Mouse (Mus musculus) heart, postnatal 10 days (tissue): ENCODE measurements around the gene Spata21. TPM values are rescaled to one million over a fixed set of nuclear protein-coding genes. Genes with fewer than 3 reads are reported as not detected.

Experiments
- DNase-seq, 2 experiments: peaks; one replicate each; pipeline ENCODE4 v3.0.0; 2021
- intact Hi-C: fragments of 180-260 bp; cut with DNase I; formaldehyde crosslinking; loops from one replicate; pipeline ENCODE4 v1.15.1; 2025
- total RNA-seq, 2 experiments: library from RNA; stranded (reverse); gene quantifications; 2 replicates each; pipeline ENCODE4 v1.2.3; 2021

Gene Spata21
- total RNA-seq, 2 experiments from 2014 or later, result not detected

DNA sequence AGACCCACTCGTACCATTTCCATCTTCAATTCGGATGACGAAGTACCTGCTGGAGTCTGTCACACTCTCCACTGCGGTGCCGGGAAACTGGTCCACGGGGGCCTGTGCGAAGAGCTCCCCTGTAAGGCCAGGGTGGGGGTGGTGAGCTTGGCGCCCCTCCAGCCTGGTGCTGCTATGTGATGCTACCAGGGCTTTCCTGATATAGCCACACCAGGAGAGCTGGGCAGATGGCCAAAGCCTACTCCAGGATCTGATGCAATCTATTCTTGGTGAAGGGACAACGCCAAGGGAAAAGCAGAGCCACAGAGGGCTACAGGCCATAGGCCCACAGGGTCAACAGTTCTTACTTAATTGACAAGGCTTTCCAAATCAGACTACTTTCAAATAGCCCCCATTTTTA is 14.5 kb upstream of the Spata21 start:
- intact Hi-C loops, result no loop called here

DNA sequence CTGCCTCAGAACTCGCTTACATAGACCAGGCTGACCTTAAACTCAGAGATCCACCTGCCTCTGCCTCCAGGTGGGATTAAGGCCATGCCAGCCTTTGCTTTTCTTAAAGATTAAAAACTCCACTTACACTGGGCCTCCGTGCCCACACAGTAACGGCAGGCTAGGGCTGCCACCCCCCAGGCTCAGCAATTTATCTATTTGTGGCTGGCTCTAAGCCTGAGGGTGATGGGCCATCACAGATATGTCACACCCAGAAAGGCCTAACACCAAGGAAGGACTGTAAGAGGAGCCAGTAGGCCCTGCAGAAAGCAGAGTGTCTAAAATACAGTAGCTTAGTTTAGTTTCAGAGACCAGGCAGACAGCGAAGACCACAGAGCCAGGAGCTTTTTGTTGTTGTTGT is 14.0 kb upstream of the Spata21 start:
- DNase-seq, result no peak
- intact Hi-C loops, result no loop called here

More for the DNA sequence above, 14.5 kb upstream of the Spata21 start:
- DNase-seq, result peak; percentile 57 to 77

DNA sequence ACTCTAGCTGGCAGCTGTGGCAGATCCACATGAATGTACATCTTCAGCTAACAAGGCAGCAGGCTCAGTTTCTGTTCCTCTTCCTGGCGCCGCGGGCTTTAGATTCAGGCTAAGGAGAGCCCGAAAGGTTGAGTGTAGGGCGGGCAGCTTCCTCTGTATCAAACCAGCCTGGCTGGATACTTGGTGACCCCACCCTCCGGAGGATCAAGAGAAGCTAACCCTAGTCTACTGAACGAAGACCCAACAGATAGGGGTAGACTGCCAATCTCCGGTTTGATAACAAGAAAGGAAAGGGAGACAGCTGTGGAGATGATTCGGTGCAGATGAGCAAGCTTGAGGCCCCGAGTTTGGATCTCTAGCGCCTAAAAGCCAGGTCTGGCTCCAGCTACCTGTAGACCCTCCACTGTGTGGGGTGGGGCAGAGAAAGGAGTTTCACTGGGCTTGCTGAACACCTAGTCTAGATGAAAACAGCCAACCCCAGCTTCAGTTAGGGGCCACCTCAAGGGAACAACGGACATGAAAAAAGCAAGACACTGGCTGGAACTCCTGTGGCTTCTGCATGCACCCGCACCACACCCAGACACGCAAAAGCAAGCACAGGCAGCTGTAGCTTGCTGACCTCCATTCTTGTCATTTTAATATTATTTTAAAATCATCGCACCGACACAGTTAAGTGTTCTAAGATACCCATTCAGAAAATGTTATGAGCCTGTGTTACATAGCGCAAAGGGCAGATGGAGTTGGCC is 11.2 kb upstream of the Spata21 start:
- intact Hi-C loops, result no loop called here
- DNase-seq, result peak in 1 of 2 experiments; percentile 39

DNA sequence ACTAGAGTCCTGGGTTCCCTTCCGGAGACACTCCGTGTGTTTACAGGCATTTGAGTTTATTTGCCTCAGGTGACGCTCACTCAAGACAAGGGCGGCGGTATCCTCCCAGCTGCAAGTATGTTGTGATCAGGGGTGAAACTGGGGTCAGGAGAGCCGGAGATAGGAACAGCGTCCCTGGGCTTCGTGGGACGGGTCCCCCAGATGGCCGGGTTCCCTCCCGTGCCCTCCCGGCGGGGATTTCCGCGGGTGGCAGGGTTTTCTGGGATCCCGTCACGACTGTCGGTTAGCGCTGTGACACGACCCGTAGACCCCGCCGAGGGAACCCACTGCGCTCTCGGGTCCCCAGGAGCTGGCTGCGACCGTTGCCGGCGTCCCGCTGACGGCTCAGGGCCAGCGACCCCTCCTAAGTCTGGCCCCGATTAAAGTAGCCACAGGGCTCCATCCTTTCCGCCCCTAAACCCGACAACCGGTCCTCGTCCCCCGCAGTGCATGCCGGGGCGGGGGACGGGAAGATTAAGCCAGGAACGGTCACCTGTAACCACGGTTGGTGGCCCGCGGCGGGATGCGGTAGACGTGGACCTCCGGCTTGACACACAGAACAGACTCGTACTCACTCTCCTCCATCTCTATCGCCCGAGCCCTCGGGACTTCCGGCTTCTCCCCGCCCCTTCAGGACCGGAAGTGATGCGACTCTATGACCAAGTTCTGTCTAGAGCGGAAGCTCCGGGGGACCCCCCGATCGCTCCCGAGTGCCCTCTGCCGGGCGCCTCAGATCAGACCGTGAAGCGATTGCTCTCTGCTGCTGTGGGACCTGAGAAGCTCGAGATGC is 10.2 kb upstream of the Spata21 start, which contains the start of gene Necap2:
Necap2 (minus strand) TSS at position 677 of the 829 bp plus-strand sequence.
- intact Hi-C loops, result no loop called here
- peak; percentile 96 to 98 for DNase-seq

DNA sequence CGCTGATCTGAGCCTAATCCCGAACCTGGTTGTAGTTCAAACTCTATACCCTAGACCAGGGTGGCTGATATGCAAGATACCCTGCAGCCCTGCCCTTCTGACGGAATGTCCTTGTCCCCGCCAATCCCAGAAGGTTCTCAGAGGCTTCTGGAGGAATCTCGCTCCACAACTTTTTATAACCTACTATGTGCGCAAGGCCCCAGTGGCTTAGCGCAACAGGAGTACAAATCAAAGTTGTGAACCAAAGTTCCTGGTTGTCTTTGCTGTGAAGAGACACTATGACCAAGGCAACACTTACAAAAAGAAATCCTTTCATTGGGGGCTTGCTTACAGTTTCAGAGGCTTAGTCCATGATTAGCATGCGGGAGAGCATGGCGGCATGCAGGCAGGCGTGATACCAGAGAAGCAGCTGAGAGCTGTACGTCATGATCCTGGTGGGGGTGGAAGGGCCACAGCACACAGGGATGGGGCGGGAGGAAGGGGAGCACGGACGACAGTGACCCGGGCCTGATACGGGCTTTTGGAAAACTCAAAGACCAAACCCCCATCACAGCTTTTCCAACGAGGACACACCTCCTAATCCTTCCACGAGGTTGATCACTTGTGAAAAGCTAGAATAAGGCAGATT is 9.5 kb upstream of the Spata21 start:
- no peak for DNase-seq
- intact Hi-C loops, result no loop called here

DNA sequence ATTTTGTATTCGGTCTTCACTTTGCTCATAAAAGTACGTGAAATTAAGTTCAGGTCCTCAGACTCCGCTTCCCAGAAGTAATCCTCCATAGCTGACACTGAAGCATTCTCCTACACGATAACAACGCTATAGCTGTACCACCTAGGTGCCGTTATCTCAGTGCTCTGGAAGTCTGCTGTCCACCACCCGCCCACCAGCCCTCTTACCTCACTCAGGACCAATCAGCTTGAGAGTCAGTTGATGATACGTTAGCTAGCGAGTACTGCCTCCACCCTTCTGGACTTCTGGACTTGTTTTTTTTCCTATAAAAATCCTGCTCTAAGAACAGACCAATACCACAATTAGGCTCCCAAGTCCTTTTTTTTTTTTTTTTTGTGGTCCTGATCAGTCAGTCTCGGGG is 1.3 kb upstream of the Spata21 start:
- intact Hi-C loops, result no loop called here
- DNase-seq, result no peak

DNA sequence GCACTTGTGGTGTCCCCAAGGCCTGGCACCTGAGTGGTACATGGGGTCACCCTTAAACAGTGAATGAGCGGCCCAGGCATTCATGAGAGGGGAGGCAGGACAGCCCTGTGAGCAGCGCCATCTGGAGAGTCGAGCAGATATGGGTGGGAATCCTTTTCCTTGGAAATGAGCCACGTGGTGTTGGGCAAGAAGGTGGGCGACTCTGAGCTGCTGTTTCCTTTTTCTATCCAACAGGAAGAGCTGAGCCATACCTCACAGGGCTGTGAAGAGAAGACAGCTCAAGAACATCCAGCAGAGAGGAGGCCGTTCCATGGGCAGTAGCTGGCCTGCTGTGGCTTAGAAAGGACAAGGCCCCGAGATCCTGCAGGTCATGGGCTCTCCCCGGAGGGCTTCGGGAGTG is 581 bp downstream of the Spata21 start:
- no peak for DNase-seq
- intact Hi-C loops, result no loop called here

DNA sequence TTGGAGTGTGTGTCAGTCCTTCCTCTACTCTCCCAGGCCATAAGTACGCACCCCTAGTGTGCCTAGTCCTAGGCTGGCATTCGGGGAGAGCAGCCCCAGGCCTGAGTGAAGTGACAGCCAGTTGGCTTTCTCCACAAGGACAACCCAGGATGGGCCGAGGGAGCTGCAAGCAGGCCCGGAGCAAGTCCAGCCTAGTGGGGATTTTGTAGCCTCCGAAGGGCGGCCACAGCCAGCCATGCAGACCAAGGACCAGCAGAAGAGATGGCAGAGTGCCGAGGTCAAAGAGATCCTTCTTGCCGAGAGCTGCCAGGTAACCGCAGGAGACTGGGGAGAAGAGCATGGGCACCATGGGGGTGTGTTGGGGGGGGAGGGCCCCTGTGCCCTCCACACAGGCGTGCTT is 6.9 kb downstream of the Spata21 start:
- no peak for DNase-seq
- intact Hi-C loops, result no loop called here

DNA sequence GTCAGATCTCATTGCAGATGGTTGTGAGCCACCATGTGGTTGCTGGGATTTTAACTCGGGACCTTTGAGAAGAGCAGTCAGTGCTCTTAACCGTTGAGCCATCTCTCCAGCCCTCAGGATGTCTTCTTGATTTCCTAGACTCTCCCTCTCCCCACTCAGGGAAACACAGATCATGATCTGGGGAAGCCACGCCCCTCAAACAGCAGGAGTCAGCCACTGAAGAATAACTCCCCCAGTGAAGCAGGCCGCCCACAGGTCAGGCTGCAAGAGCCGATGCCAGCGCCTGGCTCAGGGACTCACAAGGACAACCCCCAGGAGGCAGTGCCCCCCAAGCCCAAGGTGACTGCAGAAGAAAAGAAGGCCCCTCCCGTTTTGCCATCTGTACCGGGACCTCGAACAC is 8.6 kb downstream of the Spata21 start:
- intact Hi-C loops, result no loop called here
- DNase-seq, result no peak

DNA sequence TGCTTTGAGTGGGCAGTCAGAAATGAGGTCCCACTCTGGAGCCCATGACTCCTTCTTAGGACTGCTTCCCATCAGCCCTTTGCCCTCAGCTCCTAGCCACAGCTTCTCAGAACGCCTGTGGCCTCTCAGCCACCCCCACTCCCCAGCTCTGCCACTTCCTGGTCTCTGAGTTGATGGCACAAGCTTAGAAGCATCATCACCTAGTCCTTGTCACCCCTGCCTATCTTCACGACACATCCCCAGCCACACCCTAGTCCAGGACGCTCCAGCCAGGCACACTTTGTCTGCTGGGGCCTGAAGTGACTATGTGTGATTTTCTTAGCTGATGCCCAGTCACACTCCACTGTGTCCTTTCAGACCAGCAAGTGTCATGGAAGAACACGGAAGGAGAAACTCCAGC is 10.8 kb downstream of the Spata21 start:
- no peak for DNase-seq
- intact Hi-C loops, result no loop called here

DNA sequence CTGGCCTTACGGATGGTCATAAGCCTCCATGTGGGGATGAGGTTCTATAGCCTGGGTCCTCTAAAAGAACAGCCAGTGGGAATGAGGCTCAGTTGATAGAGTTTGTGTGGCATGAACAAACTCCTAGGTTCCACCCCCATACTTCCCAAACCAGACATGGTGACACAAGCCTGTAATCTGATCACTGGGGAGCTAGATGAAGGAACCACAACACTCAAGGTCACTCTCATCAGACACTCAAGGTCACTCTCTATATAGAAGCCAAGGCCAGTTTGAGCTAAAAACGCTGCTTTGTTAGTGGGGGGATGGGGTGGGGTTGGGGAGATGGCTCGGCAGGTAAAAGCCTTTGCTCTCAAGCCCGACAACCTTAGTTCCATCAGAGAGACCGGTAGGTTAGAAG is 11.8 kb downstream of the Spata21 start:
- DNase-seq, result no peak
- intact Hi-C loops, result no loop called here

DNA sequence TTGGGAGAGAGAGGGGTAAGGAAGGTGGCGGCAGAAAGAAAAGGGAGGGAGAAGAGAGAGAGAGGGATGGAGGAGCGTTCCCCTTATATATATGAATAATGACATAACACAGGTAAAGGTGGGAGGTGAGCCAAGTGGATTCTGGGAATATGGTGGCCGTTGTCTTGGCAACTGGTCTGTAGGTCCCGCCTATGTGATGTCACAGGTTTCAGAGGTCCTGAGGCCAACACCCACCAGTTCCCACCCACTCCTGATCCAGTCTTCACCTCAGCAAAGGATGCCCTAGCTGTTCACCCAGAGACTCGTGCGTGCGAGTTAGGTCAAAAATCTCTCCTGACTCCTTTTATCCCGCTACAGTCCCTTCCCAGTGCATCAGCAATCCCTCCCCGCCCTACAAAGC is 13.2 kb downstream of the Spata21 start:
- DNase-seq, result no peak
- intact Hi-C loops, result no loop called here

DNA sequence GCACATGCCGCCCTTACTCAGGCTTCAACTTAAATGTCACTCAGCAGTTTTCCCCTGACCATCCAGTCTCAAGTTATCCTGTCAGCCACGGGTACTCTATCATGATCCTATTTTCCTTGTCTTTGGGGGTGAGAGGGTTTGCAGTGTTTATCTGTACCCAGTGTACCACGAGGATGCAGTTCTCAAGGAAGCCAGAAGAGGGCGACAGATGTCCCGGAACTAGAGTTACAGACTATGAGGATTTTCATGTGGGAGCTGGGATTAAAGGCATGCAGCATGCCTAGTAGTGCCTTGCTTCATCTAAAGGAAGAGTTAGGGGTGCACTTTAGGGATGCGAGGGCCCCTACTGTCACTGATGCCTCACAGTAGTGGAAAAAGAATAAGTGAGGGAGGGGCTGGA is 13.7 kb downstream of the Spata21 start:
- intact Hi-C loops, result no loop called here
- peak in 1 of 2 experiments; percentile 49 for DNase-seq

DNA sequence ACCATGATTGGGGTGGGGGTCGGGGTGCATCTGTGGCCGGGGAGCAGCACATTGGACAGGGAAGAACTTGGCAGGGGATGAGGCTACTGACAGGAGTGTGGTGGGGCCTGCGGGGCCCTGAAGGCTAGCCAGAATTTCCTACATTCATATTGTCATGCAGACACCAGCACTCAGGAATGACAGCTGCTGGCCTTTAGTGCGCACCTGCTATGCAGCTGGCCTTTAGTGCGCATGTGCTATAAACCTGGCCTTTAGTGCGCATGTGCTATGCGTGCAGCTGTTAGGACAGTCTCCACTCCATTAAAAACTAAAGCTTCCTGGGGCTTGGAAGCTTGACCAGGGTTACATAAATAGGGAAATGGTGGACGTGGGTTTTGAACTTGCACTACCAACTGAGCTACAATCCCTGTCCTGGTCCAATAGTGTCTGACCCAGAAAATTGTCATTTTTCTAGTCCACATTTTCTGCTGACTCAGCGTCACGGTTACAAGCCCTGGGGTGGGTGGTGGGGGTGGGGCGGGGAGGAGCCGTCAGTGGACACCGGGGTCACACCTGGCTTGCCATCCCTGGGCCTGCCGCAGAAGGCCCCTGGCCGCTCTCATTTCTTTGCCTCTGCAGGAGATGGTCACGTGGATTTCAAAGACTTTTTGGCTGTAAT is 18.5 kb downstream of the Spata21 start:
- DNase-seq, result no peak
- intact Hi-C loops, result no loop called here

DNA sequence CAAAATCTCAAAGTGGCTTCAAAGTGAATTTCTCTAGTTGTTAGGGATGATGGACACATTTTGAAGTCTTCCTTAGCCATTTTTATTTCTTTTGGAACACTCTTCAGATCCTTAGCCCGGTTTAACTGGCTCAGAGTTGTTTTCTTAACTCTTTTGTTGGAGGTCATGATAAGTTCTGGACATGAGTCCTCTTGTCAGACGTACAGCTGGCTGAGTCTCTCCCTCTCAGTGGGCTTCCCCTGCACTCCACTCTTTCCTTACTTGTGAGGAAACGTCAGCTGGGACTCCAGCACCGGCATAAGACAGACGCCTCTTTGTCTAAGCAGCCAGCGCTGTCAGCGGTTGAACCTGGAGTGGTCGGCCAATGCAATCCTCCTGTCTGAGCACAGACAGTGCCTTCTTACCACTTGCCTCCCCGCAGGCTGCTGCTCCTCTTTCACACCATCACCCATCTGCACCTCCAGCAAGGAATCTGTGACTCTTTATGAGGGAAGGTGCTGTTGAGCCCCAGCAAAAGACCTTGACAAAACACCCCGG is 20.1 kb downstream of the Spata21 start:
- DNase-seq, result peak; percentile 34 to 38
- intact Hi-C loops, result no loop called here

DNA sequence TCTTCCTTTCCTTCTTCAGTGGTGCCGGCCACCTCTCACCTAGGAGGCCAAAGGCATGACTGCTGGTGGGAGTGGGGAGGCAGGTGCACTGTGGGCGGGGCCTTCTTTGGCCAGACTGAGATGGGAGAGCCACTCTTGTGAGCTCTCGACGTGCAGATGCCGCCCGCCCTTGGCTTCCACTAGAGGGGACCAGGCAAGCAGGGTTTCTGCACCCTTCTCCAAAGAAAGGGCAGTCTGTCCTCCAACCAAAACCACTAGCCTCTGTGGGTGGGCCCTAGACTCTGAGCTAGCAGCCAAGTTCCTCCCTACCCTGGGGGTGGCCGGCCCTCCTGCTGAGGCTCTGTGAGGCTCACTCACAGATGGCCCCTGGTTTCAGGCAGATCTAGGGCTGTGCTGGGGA is 25.7 kb downstream of the Spata21 start:
- intact Hi-C loops, result no loop called here
- DNase-seq, result no peak

DNA sequence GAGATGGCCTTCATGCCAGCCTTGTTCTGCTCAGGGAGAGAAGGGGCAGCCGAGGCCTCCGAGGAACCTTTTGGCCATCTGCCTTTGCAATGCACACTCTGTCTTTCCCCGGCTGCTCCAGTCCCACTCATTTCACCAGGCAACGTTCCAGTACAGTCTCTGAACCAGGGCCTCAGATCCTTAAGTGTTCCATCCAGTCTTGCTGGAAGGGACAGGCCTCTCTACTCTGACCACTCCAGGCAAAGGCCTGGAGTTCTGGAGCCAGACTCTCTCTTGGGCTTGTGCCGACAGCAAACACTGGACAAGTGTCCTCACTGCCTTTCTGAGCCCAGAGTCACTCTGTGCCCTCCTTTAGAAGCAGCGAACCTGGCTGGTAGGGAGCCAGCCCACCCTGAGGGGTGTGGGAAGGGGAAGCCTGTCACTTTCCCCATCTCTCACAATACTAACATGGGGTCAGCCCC is 26.4 kb downstream of the Spata21 start:
- DNase-seq, result peak; percentile 49 to 59
- intact Hi-C loops, result no loop called here

DNA sequence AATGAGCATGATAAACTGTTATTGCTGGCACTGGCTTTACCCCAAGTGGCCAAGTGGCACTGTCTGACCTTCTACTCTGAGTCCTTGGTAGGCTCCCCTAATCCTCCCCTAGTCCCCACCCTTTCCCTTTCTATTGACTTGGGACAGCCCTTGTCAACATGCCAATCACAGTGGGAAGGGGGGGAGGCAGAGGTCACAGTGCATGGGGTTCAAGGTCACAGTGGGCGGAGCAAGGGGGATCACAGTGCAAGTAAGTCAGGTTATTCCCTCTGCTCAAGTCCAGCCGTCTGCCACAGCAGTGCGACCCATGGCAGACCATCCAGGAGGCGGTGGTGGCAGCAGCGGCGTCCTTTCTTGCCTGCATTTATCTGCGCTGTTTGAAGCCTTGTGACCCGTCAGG is 27.3 kb downstream of the Spata21 start:
- no peak for DNase-seq
- intact Hi-C loops, result no loop called here

DNA sequence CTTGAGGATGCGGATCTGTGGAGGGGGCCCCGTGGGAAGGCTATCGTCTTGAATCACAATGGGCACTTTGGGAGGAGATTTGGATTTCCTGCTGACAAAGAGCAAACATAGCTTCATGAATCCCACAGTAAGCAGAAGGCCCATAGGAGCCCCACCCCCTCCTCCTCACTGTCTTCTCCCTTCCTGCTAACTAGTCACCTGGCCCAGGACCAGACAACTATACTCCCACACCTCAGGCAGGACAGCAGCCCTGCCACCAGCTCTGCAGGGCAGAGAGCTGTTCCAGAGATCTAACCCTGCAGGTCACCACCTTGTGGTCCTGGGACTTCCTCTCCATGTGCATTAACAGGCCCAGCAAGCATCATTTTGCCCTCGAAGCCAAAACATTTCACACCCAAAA is 30.6 kb downstream of the Spata21 start:
- no peak for DNase-seq
- intact Hi-C loops, result no loop called here

DNA sequence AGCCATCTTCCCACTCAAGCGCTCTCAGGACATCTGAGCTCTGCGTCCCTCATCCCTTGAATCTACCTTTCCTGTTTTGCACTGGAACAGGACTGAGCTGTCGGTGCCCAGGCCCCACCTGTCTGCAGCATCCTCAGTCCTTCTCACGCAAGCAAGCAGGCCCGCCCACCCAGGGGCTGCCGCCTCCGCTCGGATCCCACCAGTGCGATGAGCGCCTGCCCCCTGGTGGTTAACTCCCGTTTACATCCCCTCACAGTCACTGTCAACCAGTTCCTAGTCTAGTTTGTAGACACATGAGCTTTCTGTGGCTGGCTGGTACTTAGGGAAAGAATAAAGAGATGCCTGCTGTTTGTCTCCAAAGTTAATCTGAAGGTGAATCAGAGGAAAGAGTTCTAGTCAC is 32.6 kb downstream of the Spata21 start:
- DNase-seq, result peak; percentile 49 to 70
- intact Hi-C loops, result loop anchor here (2.0 kb wide), 1 partner anchor 76 kb away; no protein-coding TSS in a partner anchor

DNA sequence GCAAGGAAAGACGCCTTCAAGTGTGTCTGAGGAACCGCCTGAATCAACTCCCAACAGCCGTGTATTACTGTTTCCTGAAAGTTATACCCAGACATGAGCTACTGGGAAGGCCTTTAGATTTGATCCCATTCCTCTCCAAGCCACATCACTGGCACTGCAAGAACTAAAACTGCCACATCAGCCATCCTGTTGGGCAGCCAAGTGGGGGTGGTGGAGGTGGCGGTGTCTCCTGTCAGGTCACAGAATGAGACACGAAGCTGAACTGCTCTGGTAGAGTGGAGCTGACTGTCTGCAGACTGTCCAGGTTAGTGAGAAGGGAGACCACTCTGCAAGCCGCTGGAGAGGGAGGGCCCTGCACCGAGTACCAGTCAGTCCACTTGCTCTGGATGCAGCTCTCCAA is 34.5 kb downstream of the Spata21 start:
- no peak for DNase-seq
- intact Hi-C loops, result no loop called here
